Mouse (Mus musculus) embryonic facial prominence, embryonic 14.5 days (tissue): ENCODE data around the gene Nudt6. TPM values are rescaled to one million over a fixed set of nuclear protein-coding genes. Genes with fewer than 3 reads are reported as not detected.
A peak's percentile ranks its signal among the peaks of the same experiment; 100 is the strongest.

Experiments used
- ATAC-seq: fragments of 200-750 bp; cut with Nextera tagmentation; 2 replicates; pipeline ENCODE4 v1.8.0; 2017; ENCODE audit warnings: low read depth, moderate number of reproducible peaks, moderate TSS enrichment
- DNase-seq: peaks from one replicate; pipeline ENCODE4 v3.0.0-alpha.2; 2015; ENCODE audit warnings: low spot score
- H3K27ac ChIP-seq: fragments of 300-500 bp; sonication (generic); replicated peaks from 2 replicates; pipeline ENCODE4 v1.5.1; 2014; ENCODE audit warnings: low read depth, mild to moderate bottlenecking, low read length, moderate library complexity
- H3K27me3 ChIP-seq: fragments of 300-500 bp; sonication (generic); replicated peaks from 2 replicates; pipeline ENCODE4 v1.6.1; 2014; ENCODE audit warnings: low read length; ENCODE audit not compliant: control insufficient read depth, insufficient read depth
- H3K36me3 ChIP-seq: fragments of 300-500 bp; sonication (generic); 2 replicates; pipeline ENCODE4 v1.6.1; 2014; ENCODE audit warnings: low read length, mixed read lengths; ENCODE audit not compliant: control insufficient read depth, insufficient read depth
- H3K4me1 ChIP-seq: fragments of 300-500 bp; sonication (generic); 2 replicates; pipeline ENCODE4 v1.6.1; 2014; ENCODE audit warnings: antibody characterized with exemption, low read length; ENCODE audit not compliant: control insufficient read depth, insufficient read depth
- H3K4me2 ChIP-seq: fragments of 300-500 bp; sonication (generic); 2 replicates; pipeline ENCODE4 v1.6.1; 2014; ENCODE audit warnings: low read depth, mild to moderate bottlenecking, low read length, moderate library complexity, mixed read lengths
- H3K4me3 ChIP-seq: fragments of 300-500 bp; sonication (generic); 2 replicates; pipeline ENCODE4 v1.5.1; 2014; ENCODE audit warnings: low read depth, mild to moderate bottlenecking, low read length
- H3K9ac ChIP-seq: fragments of 300-500 bp; sonication (generic); 2 replicates; pipeline ENCODE4 v1.6.1; 2014; ENCODE audit warnings: low read depth, mild to moderate bottlenecking, low read length, moderate library complexity, mixed read lengths
- H3K9me3 ChIP-seq: fragments of 300-500 bp; sonication (generic); 2 replicates; pipeline ENCODE4 v1.6.1; 2016; ENCODE audit warnings: low read length; ENCODE audit not compliant: control insufficient read depth
- WGBS: fragments of 180-500 bp; shearing (Covaris S2); extraction: QIAGEN DNeasy Blood & Tissue Kit; methylation state at CpG from one replicate; pipeline ENCODE4 v1.1.7; 2014; 5-methylcytosine and 5-hydroxymethylcytosine counted together
- polyA plus RNA-seq: library from polyadenylated mRNA; unstranded; fragments of >200 nt; fragmentation: Nextera tagmentation; extraction: Ambion mirVana; gene quantifications from 2 replicates; pipeline ENCODE4 v1.2.1, GENCODE M21; 2014

The Nudt6 gene
- polyA plus RNA-seq, 1 experiment from 2014 or later: 4.7 TPM

GRCm38 (mm10) chr3:37398661-37399395 is 21.2 kb downstream of the Nudt6 start:
- Histone ChIP-seq H3K27me3 (no peaks in the 10 kb centered on the region), H3K36me3 (no peaks in the 10 kb centered on the region), H3K4me3 (no peak overlapping the region), H3K9ac (no peak overlapping the region), H3K27ac (no peak overlapping the region), H3K9me3 (no peaks in the 10 kb centered on the region), H3K4me1 (peaks cover 24% of the 10 kb centered on the region), H3K4me2 (no peak overlapping the region)
- DNase-seq (peak; percentile 59), ATAC-seq (no peak)
- 79% methylated on average over 7 of the region's 7 CpGs for WGBS

- H3K9me3 ChIP-seq: no peaks in the 10 kb centered on the region
- 82% methylated on average over 3 of the region's 3 CpGs for WGBS
- no peak for ATAC-seq
- no peak for DNase-seq
- no peak overlapping the region for H3K9ac ChIP-seq
- no peak overlapping the region for H3K4me2 ChIP-seq
- no peaks in the 10 kb centered on the region for H3K36me3 ChIP-seq
- H3K27ac ChIP-seq: no peak overlapping the region
- no peak overlapping the region for H3K4me3 ChIP-seq
- no peaks in the 10 kb centered on the region for H3K27me3 ChIP-seq
- peaks cover 19% of the 10 kb centered on the region for H3K4me1 ChIP-seq
These were observed 22.4 kb downstream of the Nudt6 start for GRCm38 (mm10) chr3:37397646-37398045.

GRCm38 (mm10) chr3:37396930-37397608 is 22.9 kb downstream of the Nudt6 start:
- no peak for DNase-seq
- H3K36me3 ChIP-seq: no peaks in the 10 kb centered on the region

GRCm38 (mm10) chr3:37387310-37387709 is 32.7 kb downstream of the Nudt6 start:
- ATAC-seq (no peak), DNase-seq (no peak)
- Histone ChIP-seq H3K36me3 (no peaks in the 10 kb centered on the region), H3K4me1 (0 out of 2 replicates have a peak, but pooled peaks cover 7% of the 10 kb centered on the region), H3K4me2 (no peak overlapping the region), H3K4me3 (no peak overlapping the region), H3K9ac (no peak overlapping the region), H3K27ac (no peak overlapping the region), H3K9me3 (0 out of 2 replicates have a peak, but pooled peaks cover 3% of the 10 kb centered on the region), H3K27me3 (no peaks in the 10 kb centered on the region)
- WGBS: 88% methylated on average over 6 of the region's 6 CpGs

More at GRCm38 (mm10) chr3:37396930-37397608, 22.9 kb downstream of the Nudt6 start:
- Histone ChIP-seq H3K4me1 (peaks cover 16% of the 10 kb centered on the region), H3K4me2 (no peak overlapping the region), H3K27me3 (no peaks in the 10 kb centered on the region), H3K27ac (no peak overlapping the region), H3K4me3 (no peak overlapping the region), H3K9me3 (no peaks in the 10 kb centered on the region), H3K9ac (no peak overlapping the region)
- 84% methylated on average over 5 of the region's 5 CpGs for WGBS
- no peak for ATAC-seq

- 37% methylated on average over 6 of the region's 6 CpGs for WGBS
- no peak overlapping the region for H3K9ac ChIP-seq
- no peaks in the 10 kb centered on the region for H3K27me3 ChIP-seq
- DNase-seq (peak; percentile 85), ATAC-seq (peak; percentile 30; the same call in 1 of the 2 replicates)
- no peaks in the 10 kb centered on the region for H3K9me3 ChIP-seq
- no peak overlapping the region for H3K4me3 ChIP-seq
- H3K4me1 ChIP-seq: peaks cover 31% of the 10 kb centered on the region
- H3K36me3 ChIP-seq: no peaks in the 10 kb centered on the region
- peak overlapping the region; percentile 87 for H3K27ac ChIP-seq
- no peak overlapping the region for H3K4me2 ChIP-seq
These were observed 36.8 kb downstream of the Nudt6 start for GRCm38 (mm10) chr3:37383096-37383765.

GRCm38 (mm10) chr3:37381457-37381856 is 38.6 kb downstream of the Nudt6 start:
- WGBS: 57% methylated on average over 6 of the region's 6 CpGs
- Histone ChIP-seq H3K4me2 (no peak overlapping the region), H3K27me3 (no peaks in the 10 kb centered on the region), H3K9me3 (no peaks in the 10 kb centered on the region), H3K4me3 (no peak overlapping the region), H3K9ac (no peak overlapping the region), H3K4me1 (peaks cover 31% of the 10 kb centered on the region), H3K36me3 (no peaks in the 10 kb centered on the region), H3K27ac (peak overlapping the region; percentile 36; the same call in 1 of the 2 replicates)
- DNase-seq (peak; percentile 42), ATAC-seq (no peak)

GRCm38 (mm10) chr3:37379930-37380881 is 39.8 kb downstream of the Nudt6 start:
- 49% methylated on average over 18 of the region's 18 CpGs for WGBS
- Histone ChIP-seq H3K9me3 (no peaks in the 10 kb centered on the region), H3K27me3 (no peaks in the 10 kb centered on the region), H3K36me3 (no peaks in the 10 kb centered on the region), H3K27ac (peak overlapping the region; percentile 88), H3K9ac (no peak overlapping the region), H3K4me2 (no peak overlapping the region), H3K4me3 (no peak overlapping the region), H3K4me1 (peaks cover 31% of the 10 kb centered on the region)
- peak; percentile 58; the same call in 1 of the 2 replicates for ATAC-seq
- DNase-seq: peak; percentile 83

- Histone ChIP-seq H3K36me3 (no peaks in the 10 kb centered on the region), H3K9me3 (no peaks in the 10 kb centered on the region), H3K4me2 (no peak overlapping the region), H3K9ac (no peak overlapping the region), H3K27ac (peak overlapping the region; percentile 88), H3K4me1 (peaks cover 31% of the 10 kb centered on the region), H3K27me3 (no peaks in the 10 kb centered on the region), H3K4me3 (no peak overlapping the region)
- no peak for DNase-seq
- WGBS: 84% methylated on average over 14 of the region's 14 CpGs
- no peak for ATAC-seq
These were observed 40.8 kb downstream of the Nudt6 start for GRCm38 (mm10) chr3:37379201-37379600.
